Mouse (Mus musculus): ENCODE measurements around the gene Hils1.
"Not testable (repeated sequence)": the region's sequence is repeated elsewhere in the genome, so short reads cannot be mapped to it uniquely, and the experiment has no call there.

Gene Hils1

GRCm38 (mm10) chr11:95004136-95004936, 36.9 kb downstream of the Hils1 start:
- no peak for DNase-seq (ENCODE audit: low spot score in 2 of 2)

GRCm38 (mm10) chr11:95004937-95005198, 37.5 kb downstream of the Hils1 start:
- no peak for DNase-seq (ENCODE audit: low spot score in 2 of 2)

- no peak for DNase-seq (ENCODE audit: low spot score in 2 of 2)
These were observed 38.6 kb downstream of the Hils1 start for GRCm38 (mm10) chr11:95006038-95006437.

- peak; percentile 72 to 78 for DNase-seq (ENCODE audit: low spot score in 2 of 2)
These were observed 39.3 kb downstream of the Hils1 start for GRCm38 (mm10) chr11:95006525-95007219.

DNA sequence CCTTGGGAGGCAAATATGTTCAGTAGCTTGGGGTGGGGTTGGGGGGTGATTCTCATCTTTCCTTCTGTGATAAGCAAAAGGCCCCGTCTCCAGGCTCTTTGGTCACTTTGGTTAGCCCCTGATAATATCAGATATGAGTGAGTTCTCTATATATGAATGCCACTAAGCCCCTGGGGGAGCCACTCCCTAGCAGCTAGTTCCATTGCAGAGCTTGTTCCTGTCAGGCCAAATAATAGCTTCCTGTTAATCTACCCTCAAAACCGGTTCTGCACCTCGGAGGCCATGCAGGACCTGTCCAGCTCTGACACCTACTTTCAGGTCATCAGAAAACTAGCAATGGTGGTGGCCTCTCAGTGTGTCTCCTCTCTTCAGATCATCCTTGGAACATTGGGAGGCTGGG, 40.0 kb downstream of the Hils1 start:
- DNase-seq (ENCODE audit: low spot score in 2 of 2) = no peak

GRCm38 (mm10) chr11:95008661-95009628, 41.6 kb downstream of the Hils1 start:
- no peak for DNase-seq (ENCODE audit: low spot score in 2 of 2)

GRCm38 (mm10) chr11:95009629-95010014, 42.2 kb downstream of the Hils1 start, which contains the start of gene Samd14:
Gene Samd14 (plus strand): TSS chr11:95009879.
- DNase-seq (ENCODE audit: low spot score in 2 of 2) = no peak

- no peak for DNase-seq (ENCODE audit: low spot score in 2 of 2)
These were observed 42.8 kb downstream of the Hils1 start for GRCm38 (mm10) chr11:95010141-95010739.

GRCm38 (mm10) chr11:95010841-95011403, 43.5 kb downstream of the Hils1 start:
- not testable (repeated sequence) for DNase-seq (ENCODE audit: low spot score in 2 of 2)

GRCm38 (mm10) chr11:95011416-95011815, 44.0 kb downstream of the Hils1 start:
- no peak for DNase-seq (ENCODE audit: low spot score in 2 of 2)

DNA sequence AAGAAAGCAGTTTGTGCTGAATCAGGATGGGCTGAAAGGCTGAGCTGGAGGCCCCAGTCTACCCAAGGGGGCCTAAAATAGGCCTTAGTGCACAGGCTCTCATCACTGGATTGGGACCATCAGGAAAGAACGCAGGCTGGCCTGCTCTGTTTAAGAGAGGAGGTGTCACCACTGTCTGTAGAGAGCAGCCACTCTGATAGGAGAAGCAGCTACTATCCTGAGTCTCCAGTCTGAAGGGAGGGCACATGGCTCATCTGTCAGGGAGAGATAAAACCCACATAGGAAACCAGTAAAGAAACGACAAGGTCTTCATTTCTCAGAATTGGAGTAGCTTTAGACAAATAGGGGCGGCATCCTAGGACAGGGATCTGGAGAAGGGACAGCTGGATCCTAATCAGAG, 44.7 kb downstream of the Hils1 start:
- peak; percentile 57 to 61 for DNase-seq (ENCODE audit: low spot score in 2 of 2)

- DNase-seq (ENCODE audit: low spot score in 2 of 2) = no peak
These were observed 45.1 kb downstream of the Hils1 start for GRCm38 (mm10) chr11:95012487-95012886.

- DNase-seq (ENCODE audit: low spot score in 2 of 2) = no peak
These were observed 48.1 kb downstream of the Hils1 start for GRCm38 (mm10) chr11:95015484-95015883.

Data from spleen, postnatal 14 days (tissue).